Mouse (Mus musculus) testis, adult 2 months (tissue): ENCODE results near the gene Cfap54.

ENCODE experiments used
- CTCF ChIP-seq: fragments of 200-500 bp; IDR thresholded peaks from 2 replicates; pipeline ENCODE4 v1.5.1; 2012; ENCODE audit warnings: low read depth, mild to moderate bottlenecking, inconsistent platforms, low read length, moderate library complexity; ENCODE audit not compliant: control insufficient read depth, insufficient read depth, insufficient replicate concordance
- POLR2A ChIP-seq: fragments of 200-500 bp; IDR thresholded peaks from 2 replicates; pipeline ENCODE4 v1.6.1; 2012; ENCODE audit warnings: low read depth, mild to moderate bottlenecking, inconsistent platforms, low read length, moderate library complexity; ENCODE audit not compliant: control insufficient read depth

DNA sequence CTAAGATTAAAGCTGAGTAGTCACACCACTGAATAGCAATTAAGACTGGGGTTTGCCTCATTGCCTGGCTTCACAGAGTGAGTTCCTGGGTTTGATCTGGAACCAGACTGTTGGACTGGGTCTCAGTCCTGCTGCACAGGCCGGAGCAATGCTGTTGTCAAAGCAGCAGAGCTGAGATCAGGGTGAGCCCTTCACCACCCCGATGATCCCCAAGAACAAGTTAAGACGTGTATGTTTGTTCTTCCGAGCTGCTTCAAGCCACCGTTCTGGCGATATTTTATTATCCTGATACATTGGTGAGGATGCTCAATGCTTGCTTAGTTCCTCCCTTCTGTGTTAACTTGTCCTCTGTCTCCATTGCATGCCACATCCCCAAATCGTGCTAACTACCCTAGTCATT is 86.2 kb downstream of the Cfap54 start:
- TF ChIP-seq CTCF (no peak), POLR2A (no peak)
